Mouse (Mus musculus): ENCODE results near the gene Tat. TPM values are rescaled to one million over a fixed set of nuclear protein-coding genes. Genes with fewer than 3 reads are reported as not detected.

The Tat gene
- polyA plus RNA-seq (2012; rRNA removed; ENCODE audit: low replicate concordance): 2.5 TPM in 1 of 2 replicates, not detected in the other

DNA sequence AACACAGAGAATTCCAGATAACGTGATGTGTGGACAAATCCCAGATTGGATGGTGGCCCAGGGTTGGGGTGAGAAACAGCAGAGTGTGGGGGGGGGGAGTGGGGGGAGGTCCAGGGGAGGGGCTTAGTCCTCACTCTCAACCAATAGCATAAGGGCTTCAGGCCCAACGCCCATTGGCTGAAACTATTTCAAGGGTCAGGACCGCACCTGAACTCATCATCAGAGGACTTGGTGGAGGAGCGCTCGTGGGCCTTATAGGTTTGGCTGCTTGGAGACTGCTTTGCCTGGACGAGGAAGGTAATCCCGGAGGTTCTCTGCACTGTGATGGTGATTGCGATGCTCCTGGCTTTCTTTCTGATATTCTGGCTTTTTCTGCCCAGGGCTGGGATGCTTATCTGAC, at the start of gene Tat:
Gene Tat, plus strand, starts transcription at position 214 of the 400 bp plus-strand sequence.

DNA sequence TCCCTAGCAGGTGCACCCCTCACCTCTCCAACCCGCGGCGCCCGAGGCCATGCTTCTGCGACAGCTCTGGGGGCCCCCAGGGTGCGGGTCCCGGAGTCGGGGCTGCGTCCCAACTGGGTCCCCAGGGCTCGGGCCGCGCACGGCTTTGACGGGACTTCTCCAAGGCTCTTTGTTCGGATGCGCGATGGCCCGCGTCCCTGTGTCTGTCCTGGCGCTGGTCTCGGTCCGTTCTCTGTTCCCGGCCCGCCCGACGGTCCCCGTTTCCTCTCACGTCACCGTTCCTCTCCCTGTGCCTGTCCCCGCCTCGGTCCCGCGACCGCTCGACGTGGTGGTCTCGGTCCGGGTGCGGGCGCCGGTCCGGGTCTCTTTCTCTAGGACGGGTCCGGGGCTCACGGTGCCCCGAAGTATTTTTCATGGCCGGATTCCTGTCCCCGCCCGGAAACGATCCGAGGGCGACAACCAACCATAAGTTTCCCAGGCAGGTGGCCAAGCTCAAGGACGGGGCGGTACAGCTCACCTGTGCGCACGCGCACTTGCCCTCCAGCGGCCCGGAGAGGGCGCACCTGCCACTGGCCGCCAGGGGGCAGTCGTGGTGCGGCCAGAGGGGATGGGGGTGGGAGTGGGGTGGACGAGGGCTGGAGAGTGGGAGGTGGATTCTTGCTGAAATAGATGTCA, 28.4 kb upstream of the Tat start, which contains the start of gene Marveld3:
Gene Marveld3, minus strand, starts transcription at position 511 of the 675 bp plus-strand sequence.

DNA sequence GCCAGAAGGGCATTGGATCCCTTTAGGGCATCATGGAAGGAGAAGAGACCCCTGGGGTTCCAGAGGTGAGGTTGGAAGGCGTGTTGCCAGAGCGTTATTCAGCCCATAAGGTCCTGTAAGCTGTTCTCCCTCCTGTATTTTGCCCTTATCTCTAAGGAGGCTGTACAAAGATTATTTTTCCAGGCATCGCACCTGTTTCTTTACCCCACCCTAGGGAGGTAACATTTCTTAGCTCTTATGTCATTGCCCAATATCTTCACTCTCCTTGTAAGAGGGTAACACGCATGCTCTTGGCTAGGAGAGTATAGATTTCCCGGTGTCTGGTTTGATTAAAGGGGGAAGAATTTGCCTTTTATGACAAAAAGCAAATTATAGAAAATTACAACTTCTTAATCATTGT, 49.4 kb downstream of the Tat start, which contains the start of gene Chst4:
Gene Chst4, minus strand, starts transcription at position 82 of the 400 bp plus-strand sequence.

Other genes starting within 250 kb of the Tat start
- gene Ap1g1, start 211.9 kb upstream of the Tat start, polyA plus RNA-seq (2012; rRNA removed; ENCODE audit: low replicate concordance): 22.5 and 46.2 TPM in 2 replicates
- 4.8 and 7.4 TPM in 2 replicates for gene Phlpp2, start 121.9 kb upstream of the Tat start, polyA plus RNA-seq (2012; rRNA removed; ENCODE audit: low replicate concordance)
- gene Marveld3, start 28.2 kb upstream of the Tat start, polyA plus RNA-seq (2012; rRNA removed; ENCODE audit: low replicate concordance): 3.3 and 4.6 TPM in 2 replicates
- gene Chst4, start 49.3 kb downstream of the Tat start, polyA plus RNA-seq (2012; rRNA removed; ENCODE audit: low replicate concordance): 6.0 and 14.9 TPM in 2 replicates
- gene Zfp612, start 89.3 kb downstream of the Tat start, polyA plus RNA-seq (2012; rRNA removed; ENCODE audit: low replicate concordance): 0.93 and 1.3 TPM in 2 replicates
- gene Gm21964, start 110.8 kb downstream of the Tat start, polyA plus RNA-seq (2012; rRNA removed; ENCODE audit: low replicate concordance): not detected in 2 replicates
- not detected in 2 replicates for gene Gm17720, start 112.3 kb downstream of the Tat start, polyA plus RNA-seq (2012; rRNA removed; ENCODE audit: low replicate concordance)
- gene Calb2, start 177.8 kb downstream of the Tat start, polyA plus RNA-seq (2012; rRNA removed; ENCODE audit: low replicate concordance): 0.10 TPM in 1 of 2 replicates, not detected in the other
- 3.2 and 4.2 TPM in 2 replicates for gene Cmtr2, start 225.2 kb downstream of the Tat start, polyA plus RNA-seq (2012; rRNA removed; ENCODE audit: low replicate concordance)